Mouse (Mus musculus) MEL (cell line): Measurements from ENCODE around the gene Fhit. TPM values are rescaled to one million over a fixed set of nuclear protein-coding genes. Genes with fewer than 3 reads are reported as not detected.

Source experiments
- DNase-seq: peaks from one replicate; pipeline ENCODE4 v3.0.0; 2011; ENCODE audit warnings: low read depth, low spot score
- H3K27ac ChIP-seq: 2 replicates; pipeline ENCODE4 v1.5.1; 2012; ENCODE audit warnings: low read depth, mild to moderate bottlenecking, control low read depth, low read length, moderate library complexity; ENCODE audit not compliant: control insufficient read depth
- H3K27me3 ChIP-seq, 2 experiments: fragments of 150-350 bp in 1 of 2; sonication (generic) in 1 of 2; 2 replicates each; pipeline ENCODE4 v1.6.1; 2012; ENCODE audit warnings: low read length in 2 of 2, mild to moderate bottlenecking in 2 of 2, improper control_type of control experiment in 1 of 2, moderate library complexity in 1 of 2; ENCODE audit not compliant: insufficient read depth in 2 of 2, control insufficient read depth in 1 of 2
- H3K36me3 ChIP-seq, 2 experiments: 2 replicates each; pipeline ENCODE4 v1.6.1; 2012 to 2014; ENCODE audit warnings: low read length in 2 of 2, improper control_type of control experiment in 1 of 2, inconsistent platforms in 1 of 2, mild to moderate bottlenecking in 1 of 2; ENCODE audit not compliant: insufficient read depth in 2 of 2, control insufficient read depth in 1 of 2
- H3K4me1 ChIP-seq, 2 experiments: fragments of 150-350 bp in 1 of 2; sonication (generic) in 1 of 2; 2 replicates each; pipeline ENCODE4 v1.6.1; 2012; ENCODE audit warnings: low read length in 2 of 2, improper control_type of control experiment in 1 of 2, mild to moderate bottlenecking in 1 of 2; ENCODE audit not compliant: insufficient read depth in 2 of 2, control insufficient read depth in 1 of 2
- H3K4me3 ChIP-seq, 2 experiments: fragments of 150-350 bp in 1 of 2; sonication (generic) in 1 of 2; 2 replicates each; pipeline ENCODE4 v1.5.1; 2012; ENCODE audit warnings: low read depth in 2 of 2, low read length in 2 of 2, mild to moderate bottlenecking in 2 of 2, moderate library complexity in 2 of 2, control low read depth in 1 of 2, improper control_type of control experiment in 1 of 2; ENCODE audit not compliant: control insufficient read depth in 1 of 2, insufficient read depth in 1 of 2
- H3K79me2 ChIP-seq: 2 replicates; pipeline ENCODE4 v1.6.1; 2012; ENCODE audit warnings: mild to moderate bottlenecking, low read length, moderate library complexity; ENCODE audit not compliant: control insufficient read depth, poor library complexity, insufficient read depth
- H3K9ac ChIP-seq: 2 replicates; pipeline ENCODE4 v1.6.1; 2012; ENCODE audit warnings: low read depth, mild to moderate bottlenecking, control low read depth, low read length, moderate library complexity; ENCODE audit not compliant: control insufficient read depth, poor library complexity, severe bottlenecking
- H3K9me3 ChIP-seq: fragments of 150-350 bp; sonication (generic); replicated peaks from 2 replicates; pipeline ENCODE4 v1.6.1; 2012; ENCODE audit warnings: mild to moderate bottlenecking, low read length, improper control_type of control experiment, moderate library complexity; ENCODE audit not compliant: insufficient read depth
- BHLHE40 ChIP-seq: IDR thresholded peaks from 2 replicates; pipeline ENCODE4 v1.6.1; 2012; ENCODE audit warnings: low read depth, mild to moderate bottlenecking, inconsistent platforms, low read length, improper control_type of control experiment, borderline replicate concordance
- CHD1 ChIP-seq: IDR thresholded peaks from 2 replicates; pipeline ENCODE4 v1.6.1; 2012; ENCODE audit warnings: low read depth, mild to moderate bottlenecking, inconsistent platforms, low read length, improper control_type of control experiment
- CHD2 ChIP-seq: IDR thresholded peaks from 2 replicates; pipeline ENCODE4 v1.6.1; 2011; ENCODE audit warnings: low read length, improper control_type of control experiment
- CTCF ChIP-seq, 3 experiments: IDR thresholded peaks in 2 of 3; conservative IDR thresholded peaks in 1 of 3; 2 replicates each; pipeline ENCODE4 v1.5.1; 2011 to 2012; ENCODE audit warnings: low read length in 3 of 3, low read depth in 2 of 3, mild to moderate bottlenecking in 2 of 3, improper control_type of control experiment in 1 of 3, inconsistent platforms in 1 of 3, mixed read lengths in 1 of 3, moderate library complexity in 1 of 3; ENCODE audit not compliant: control insufficient read depth in 1 of 3, insufficient read depth in 1 of 3, poor library complexity in 1 of 3, severe bottlenecking in 1 of 3
- ELF1 ChIP-seq: IDR thresholded peaks from 2 replicates; pipeline ENCODE4 v1.6.1; 2014; ENCODE audit warnings: low read depth, mild to moderate bottlenecking, inconsistent platforms, low read length, improper control_type of control experiment, moderate library complexity
- ETS1 ChIP-seq: IDR thresholded peaks from 2 replicates; pipeline ENCODE4 v1.6.1; 2012; ENCODE audit warnings: low read depth, mild to moderate bottlenecking, inconsistent platforms, low read length, improper control_type of control experiment, moderate library complexity
- GABPA ChIP-seq: IDR thresholded peaks from 2 replicates; pipeline ENCODE4 v1.6.1; 2012; ENCODE audit warnings: low read depth, mild to moderate bottlenecking, inconsistent platforms, low read length, improper control_type of control experiment, moderate library complexity
- HCFC1 ChIP-seq: IDR thresholded peaks from 2 replicates; pipeline ENCODE4 v1.6.1; 2012; ENCODE audit warnings: low read depth, mild to moderate bottlenecking, inconsistent platforms, low read length, improper control_type of control experiment, moderate library complexity
- KAT2A ChIP-seq: conservative IDR thresholded peaks from 2 replicates; pipeline ENCODE4 v1.6.1; 2012; ENCODE audit warnings: low read depth, low read length, improper control_type of control experiment, inconsistent platforms
- MAFK ChIP-seq: IDR thresholded peaks from 2 replicates; pipeline ENCODE4 v1.6.1; 2011; ENCODE audit warnings: low read depth, mild to moderate bottlenecking, low read length, improper control_type of control experiment, borderline replicate concordance
- MAX ChIP-seq: IDR thresholded peaks from 2 replicates; pipeline ENCODE4 v1.6.1; 2011; ENCODE audit warnings: low read length, improper control_type of control experiment
- MAZ ChIP-seq: IDR thresholded peaks from 2 replicates; pipeline ENCODE4 v1.6.1; 2012; ENCODE audit warnings: low read depth, mild to moderate bottlenecking, inconsistent platforms, low read length, improper control_type of control experiment
- MEF2A ChIP-seq: IDR thresholded peaks from 2 replicates; pipeline ENCODE4 v1.6.1; 2014; ENCODE audit warnings: low read depth, mild to moderate bottlenecking, inconsistent platforms, low read length, improper control_type of control experiment; ENCODE audit not compliant: poor library complexity, insufficient replicate concordance, severe bottlenecking; ENCODE audit errors: extremely low read depth
- MXI1 ChIP-seq: IDR thresholded peaks from 2 replicates; pipeline ENCODE4 v1.6.1; 2011; ENCODE audit warnings: mild to moderate bottlenecking, low read depth, low read length, improper control_type of control experiment
- MYB ChIP-seq: IDR thresholded peaks from 2 replicates; pipeline ENCODE4 v1.6.1; 2011; ENCODE audit warnings: mild to moderate bottlenecking, low read depth, low read length, improper control_type of control experiment
- MYC ChIP-seq: IDR thresholded peaks from 2 replicates; pipeline ENCODE4 v1.6.1; 2011; ENCODE audit warnings: low read depth, mild to moderate bottlenecking, low read length, improper control_type of control experiment, moderate library complexity
- NELFE ChIP-seq: IDR thresholded peaks from 2 replicates; pipeline ENCODE4 v1.6.1; 2011; ENCODE audit warnings: low read depth, low read length, improper control_type of control experiment
- POLR2A ChIP-seq, 2 experiments: IDR thresholded peaks; 2 replicates each; pipeline ENCODE4 v1.6.1; 2011 to 2012; ENCODE audit warnings: low read length in 2 of 2, mild to moderate bottlenecking in 2 of 2, control low read depth in 1 of 2, improper control_type of control experiment in 1 of 2, low read depth in 1 of 2, moderate library complexity in 1 of 2; ENCODE audit not compliant: control insufficient read depth in 1 of 2, insufficient read depth in 1 of 2, poor library complexity in 1 of 2
- POLR2AphosphoS2 ChIP-seq: IDR thresholded peaks from 2 replicates; pipeline ENCODE4 v1.6.1; 2011; ENCODE audit warnings: low read length, improper control_type of control experiment
- RCOR1 ChIP-seq: IDR thresholded peaks from 2 replicates; pipeline ENCODE4 v1.6.1; 2012; ENCODE audit warnings: low read depth, mild to moderate bottlenecking, inconsistent platforms, low read length, improper control_type of control experiment
- SIN3A ChIP-seq: IDR thresholded peaks from 2 replicates; pipeline ENCODE4 v1.6.1; 2012; ENCODE audit warnings: low read length, improper control_type of control experiment, inconsistent platforms
- SMC3 ChIP-seq: IDR thresholded peaks from 2 replicates; pipeline ENCODE4 v1.6.1; 2011; ENCODE audit warnings: low read depth, low read length, improper control_type of control experiment
- TAL1 ChIP-seq: IDR thresholded peaks from 2 replicates; pipeline ENCODE4 v1.6.1; 2012; ENCODE audit warnings: mild to moderate bottlenecking, inconsistent platforms, low read length, moderate library complexity, mixed read lengths
- TBP ChIP-seq: IDR thresholded peaks from 2 replicates; pipeline ENCODE4 v1.8.0; 2011; ENCODE audit warnings: low read depth, low read length, improper control_type of control experiment
- UBTF ChIP-seq: IDR thresholded peaks from 2 replicates; pipeline ENCODE4 v1.6.1; 2012; ENCODE audit warnings: low read depth, mild to moderate bottlenecking, inconsistent platforms, low read length, improper control_type of control experiment, moderate library complexity, borderline replicate concordance; ENCODE audit not compliant: insufficient read depth
- USF1 ChIP-seq: IDR thresholded peaks from 2 replicates; pipeline ENCODE4 v1.6.1; 2014; ENCODE audit warnings: low read depth, mild to moderate bottlenecking, inconsistent platforms, low read length, improper control_type of control experiment, moderate library complexity
- USF2 ChIP-seq, 2 experiments: IDR thresholded peaks; 2 replicates each; pipeline ENCODE4 v1.6.1; 2011 to 2012; ENCODE audit warnings: improper control_type of control experiment in 2 of 2, low read length in 2 of 2, borderline replicate concordance in 1 of 2, inconsistent platforms in 1 of 2, low read depth in 1 of 2, mild to moderate bottlenecking in 1 of 2; ENCODE audit not compliant: insufficient read depth in 1 of 2
- ZC3H11A ChIP-seq: IDR thresholded peaks from 2 replicates; pipeline ENCODE4 v1.6.1; 2012; ENCODE audit warnings: low read depth, mild to moderate bottlenecking, inconsistent platforms, low read length, improper control_type of control experiment
- ZKSCAN1 ChIP-seq: IDR thresholded peaks from 2 replicates; pipeline ENCODE4 v1.6.1; 2012; ENCODE audit warnings: low read depth, mild to moderate bottlenecking, inconsistent platforms, low read length, improper control_type of control experiment, moderate library complexity
- ZMIZ1 ChIP-seq: IDR thresholded peaks from 2 replicates; pipeline ENCODE4 v1.6.1; 2012; ENCODE audit warnings: low read depth, mild to moderate bottlenecking, inconsistent platforms, low read length, improper control_type of control experiment, moderate library complexity
- polyA plus RNA-seq, 2 experiments: library from polyadenylated mRNA; stranded (reverse) in 1 of 2; unstranded in 1 of 2; fragments of >175 nt in 1 of 2; fragments of >200 nt in 1 of 2; gene quantifications; 2 replicates each; pipeline versions ENCODE4 v1.2.1 to v1.2.4; 2012; ENCODE audit warnings: low replicate concordance in 2 of 2, low read depth in 1 of 2; ENCODE audit not compliant: insufficient read length in 2 of 2, insufficient read depth in 1 of 2, missing spikeins in 1 of 2
- total RNA-seq: library from RNA; depleted of rRNA; stranded (reverse); fragments of 300-350 nt; gene quantifications from 2 replicates; pipeline ENCODE4 v1.2.3, GENCODE M21; 2012

Fhit gene
- total and polyA plus RNA-seq, 3 experiments: 0.77 to 1.3 TPM; not detected in 1

DNA sequence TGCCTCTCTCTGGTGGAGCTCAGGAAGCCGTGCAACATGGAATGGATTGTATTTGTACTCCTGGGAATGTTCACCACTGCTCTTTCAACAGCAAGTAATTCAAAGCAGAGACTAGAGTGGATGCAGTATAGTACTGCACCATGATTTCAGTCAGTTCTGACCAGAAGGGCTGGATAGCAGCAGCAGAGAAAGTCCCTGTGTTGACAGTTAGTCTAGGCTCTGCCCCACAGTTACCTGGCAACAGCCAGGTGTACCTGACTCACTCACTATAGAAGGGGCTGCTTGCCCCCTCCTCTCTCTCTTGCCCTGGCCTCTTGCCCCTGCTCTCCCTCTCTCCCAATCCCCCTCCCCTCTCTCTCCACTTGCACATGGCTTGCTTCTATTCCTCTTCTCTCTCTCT, 1542.0 kb downstream of the Fhit start:
- Histone ChIP-seq H3K9ac (no peak overlapping the region), H3K27me3 (no peaks in the 10 kb centered on the region), H3K9me3 (no peaks in the 10 kb centered on the region), H3K4me3 (no peak overlapping the region), H3K27ac (no peak overlapping the region), H3K4me1 (no peaks in the 10 kb centered on the region), H3K36me3 (no peaks in the 10 kb centered on the region), H3K79me2 (no peaks in the 10 kb centered on the region)
- TF ChIP-seq SIN3A: no peak
- TF ChIP-seq NELFE: no peak
- TF ChIP-seq USF1: no peak
- no peak for TF ChIP-seq CHD2
- no peak for TF ChIP-seq CHD1
- TF ChIP-seq TBP: no peak
- no peak for TF ChIP-seq MYC
- TF ChIP-seq ELF1: no peak
- TF ChIP-seq UBTF: no peak
- no peak for TF ChIP-seq ZMIZ1
- TF ChIP-seq MAX: no peak
- no peak for TF ChIP-seq KAT2A
- no peak for TF ChIP-seq HCFC1
- no peak for TF ChIP-seq POLR2A (IDR thresholded peaks at IDR 0.05; ENCODE audit: control insufficient read depth in 1 of 2, insufficient read depth in 1 of 2, low read depth in 1 of 2, low read length in 2 of 2, poor library complexity in 1 of 2)
- no peak for DNase-seq

DNA sequence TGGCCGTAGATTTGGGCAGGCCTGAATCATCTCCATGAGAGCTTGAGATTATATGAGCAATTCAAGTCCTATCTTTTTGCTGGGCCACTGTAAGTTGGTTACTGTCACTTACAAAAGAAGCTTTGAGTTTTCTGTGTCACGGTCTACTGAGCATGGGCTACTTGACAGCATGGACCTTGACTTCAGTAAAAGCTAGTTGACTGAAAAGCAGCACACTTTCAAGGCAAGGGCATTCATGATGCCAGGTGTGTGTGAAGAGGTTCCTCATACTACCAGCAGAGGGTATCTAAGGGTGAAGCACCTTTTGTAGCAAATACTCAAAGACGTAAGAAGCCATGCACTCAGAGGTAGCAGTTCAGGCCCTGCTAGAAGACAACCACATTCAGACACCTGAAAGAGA, 1548.7 kb downstream of the Fhit start:
- Histone ChIP-seq H3K4me3 (no peak overlapping the region), H3K9ac (no peak overlapping the region), H3K27me3 (no peaks in the 10 kb centered on the region), H3K36me3 (no peaks in the 10 kb centered on the region), H3K79me2 (no peaks in the 10 kb centered on the region)
- DNase-seq: no peak
- TF ChIP-seq MYB (no peak), RCOR1 (no peak), MAZ (no peak), TBP (no peak), GABPA (no peak), MEF2A (no peak), CHD1 (no peak), TAL1 (no peak), POLR2A (IDR thresholded peaks at IDR 0.05; ENCODE audit: control insufficient read depth in 1 of 2, insufficient read depth in 1 of 2, low read depth in 1 of 2, low read length in 2 of 2, poor library complexity in 1 of 2) (no peak), ZKSCAN1 (no peak), MXI1 (no peak), ETS1 (no peak), ZC3H11A (no peak), CTCF (IDR thresholded peaks at IDR 0.05 in 2 of 3, conservative IDR thresholded peaks at IDR 0.05 in 1 of 3; ENCODE audit: control insufficient read depth in 1 of 3, insufficient read depth in 1 of 3, low read depth in 2 of 3, low read length in 3 of 3, poor library complexity in 1 of 3, severe bottlenecking in 1 of 3) (no peak), BHLHE40 (no peak), CHD2 (no peak), MAFK (no peak), POLR2AphosphoS2 (no peak), SMC3 (no peak), USF2 (IDR thresholded peaks at IDR 0.05; ENCODE audit: borderline replicate concordance in 1 of 2, insufficient read depth in 1 of 2, low read depth in 1 of 2, low read length in 2 of 2) (no peak)
- TF ChIP-seq, all 39 proteins: peak for 0
- H3K27ac ChIP-seq: no peak overlapping the region
- no peaks in the 10 kb centered on the region for H3K9me3 ChIP-seq
- H3K4me1 ChIP-seq: no peaks in the 10 kb centered on the region
